Mouse (Mus musculus) kidney, postnatal 25 days (tissue): Measurements from ENCODE around the gene Ascl4.

Experiments used
- DNase-seq, 2 experiments: peaks; one replicate each; pipeline ENCODE4 v3.0.0; 2021; ENCODE audit warnings: mixed read lengths in 2 of 2

The Ascl4 gene

DNA sequence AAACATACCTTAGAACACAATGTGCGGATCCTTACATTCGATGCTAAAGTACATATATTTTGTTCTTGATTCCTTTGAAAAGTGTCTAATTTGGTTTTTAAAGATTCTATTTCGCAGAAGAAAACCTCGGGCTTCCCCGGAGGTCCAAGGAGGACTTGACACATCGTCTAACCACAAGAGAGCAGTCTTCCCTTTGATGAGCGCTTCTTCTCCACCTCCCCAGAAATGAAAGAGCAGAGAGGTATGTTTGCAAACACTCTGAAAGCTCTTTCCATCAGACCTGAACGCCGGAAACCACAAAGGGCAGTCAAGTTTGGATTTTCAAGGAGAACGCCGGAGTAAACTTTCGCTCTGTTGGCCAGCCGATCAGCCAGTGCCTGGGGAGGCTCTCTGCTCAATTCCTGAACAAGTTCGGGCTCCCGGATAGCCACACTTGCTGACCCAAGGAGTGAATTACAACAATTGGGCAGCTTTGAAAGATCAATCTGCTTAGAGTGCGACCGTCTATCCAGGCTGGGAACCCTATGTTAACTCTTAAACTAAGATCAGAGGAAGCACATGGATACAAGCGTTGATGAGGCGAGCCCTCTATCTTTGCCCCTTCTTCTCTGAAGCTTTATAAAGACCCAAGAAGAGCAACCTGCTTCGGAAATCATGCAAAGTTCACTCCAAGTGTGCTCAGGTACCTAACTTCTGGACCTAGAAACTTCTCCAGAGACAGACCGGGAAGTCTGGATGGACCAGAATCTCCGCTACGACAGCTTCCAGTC lies at the start of gene Ascl4:
Ascl4 (plus strand) TSS at position 6 of the 770 bp plus-strand sequence.
- DNase-seq = peak; percentile 22 to 34

DNA sequence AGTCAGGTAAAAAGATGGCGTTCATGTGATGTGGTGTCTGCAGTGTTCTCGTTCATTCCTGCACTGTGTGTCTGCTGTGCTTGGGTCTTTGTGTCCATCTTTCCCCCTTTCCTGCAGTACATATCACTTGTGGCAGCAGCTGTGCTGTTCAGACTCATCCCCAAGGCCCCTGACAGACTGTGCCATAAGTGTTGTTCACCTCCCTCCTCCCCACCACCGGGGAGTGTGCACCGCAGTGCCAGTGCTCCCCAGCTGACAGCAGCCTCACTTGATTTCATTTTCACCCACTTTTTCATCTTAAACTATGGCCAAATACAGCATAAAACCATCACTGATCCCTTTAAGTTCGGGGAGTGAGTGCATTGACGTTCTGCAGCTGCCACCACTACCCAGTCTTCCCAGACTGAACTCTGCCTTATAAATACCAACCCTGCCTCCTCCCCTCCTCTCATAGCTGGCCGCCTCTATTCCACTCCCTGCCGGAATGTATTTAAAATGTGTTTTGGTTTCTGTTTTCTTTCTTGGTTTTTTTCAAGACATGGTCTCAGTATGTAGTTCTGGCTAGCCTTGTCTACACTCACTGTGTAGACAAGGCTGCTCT lies 47.5 kb upstream of the Ascl4 start:
- no peak for DNase-seq

DNA sequence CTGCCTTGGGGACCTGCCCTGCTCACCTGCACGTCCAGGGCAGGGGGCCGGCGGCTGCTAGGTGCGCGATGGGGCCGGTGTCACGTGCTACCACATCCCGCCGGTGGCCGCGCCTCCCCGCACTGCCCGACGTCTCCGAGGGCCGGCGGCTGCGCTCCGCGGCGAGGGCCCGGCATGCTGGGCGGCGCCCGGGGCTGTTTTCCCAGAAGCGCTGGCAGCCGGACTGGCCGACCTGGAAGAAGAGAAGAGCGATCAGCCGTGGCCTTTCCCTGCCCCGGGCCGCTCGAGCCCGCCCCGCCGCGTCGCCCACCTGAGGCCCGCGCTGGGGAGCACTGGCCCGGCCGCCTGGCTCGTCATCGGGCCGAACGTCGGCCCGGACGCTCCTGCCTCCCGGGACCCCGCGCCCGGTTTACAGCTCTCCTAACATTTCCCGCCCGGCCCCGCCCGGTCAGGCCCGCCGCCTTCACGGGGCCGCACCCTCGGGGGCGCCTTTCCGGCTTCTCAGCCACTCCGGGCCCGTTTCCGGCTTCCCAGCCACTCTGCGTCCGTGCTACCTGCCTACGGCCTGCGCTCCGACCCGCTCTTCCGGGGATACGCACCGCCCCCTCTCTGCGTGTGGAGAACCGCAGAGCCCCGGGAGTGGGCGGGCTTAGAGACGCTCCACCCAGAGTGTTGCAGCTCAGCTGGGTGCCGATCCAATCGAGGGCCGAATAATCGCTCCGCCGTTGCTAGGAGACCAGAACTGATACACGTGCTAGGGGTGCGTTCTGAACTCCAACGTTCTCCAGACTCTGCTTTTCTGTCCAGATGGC lies 10.8 kb upstream of the Ascl4 start, which contains the start of gene Prdm4:
Prdm4 (minus strand) TSS at position 645 of the 812 bp plus-strand sequence.
- DNase-seq = peak; percentile 98 to 100

DNA sequence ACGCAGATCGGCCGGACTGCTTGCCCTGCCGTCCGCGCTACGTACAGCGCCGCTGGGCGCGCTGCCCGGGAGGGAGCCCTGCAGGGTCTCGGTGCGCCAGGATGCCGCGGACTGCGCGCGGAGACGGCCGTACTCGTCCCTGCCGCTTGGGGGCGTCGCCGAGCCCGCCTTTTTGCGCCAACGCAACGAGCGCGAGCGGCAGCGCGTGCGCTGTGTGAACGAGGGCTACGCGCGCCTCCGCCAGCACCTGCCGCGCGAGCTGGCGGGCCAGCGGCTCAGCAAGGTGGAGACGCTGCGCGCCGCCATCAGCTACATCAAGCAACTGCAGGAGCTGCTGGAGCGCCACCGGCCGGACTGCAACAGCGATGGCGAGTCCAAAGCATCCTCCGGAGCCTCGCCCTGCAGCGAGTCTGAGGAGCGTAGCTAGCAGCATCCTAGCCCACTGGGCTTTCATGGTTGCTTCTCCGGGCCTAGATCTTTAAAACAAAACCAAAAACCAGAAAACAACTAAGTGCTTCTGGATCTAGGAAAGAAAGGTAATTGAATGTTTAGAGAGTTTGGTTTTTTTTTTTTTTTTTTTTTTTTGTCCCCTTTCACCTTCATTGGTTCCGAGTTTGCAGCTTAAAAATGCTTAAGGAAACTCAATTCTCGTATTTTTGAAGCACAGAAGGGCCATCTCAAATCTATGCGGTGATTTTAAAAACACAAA lies 1.2 kb downstream of the Ascl4 start:
- DNase-seq = peak; percentile 71 to 89

DNA sequence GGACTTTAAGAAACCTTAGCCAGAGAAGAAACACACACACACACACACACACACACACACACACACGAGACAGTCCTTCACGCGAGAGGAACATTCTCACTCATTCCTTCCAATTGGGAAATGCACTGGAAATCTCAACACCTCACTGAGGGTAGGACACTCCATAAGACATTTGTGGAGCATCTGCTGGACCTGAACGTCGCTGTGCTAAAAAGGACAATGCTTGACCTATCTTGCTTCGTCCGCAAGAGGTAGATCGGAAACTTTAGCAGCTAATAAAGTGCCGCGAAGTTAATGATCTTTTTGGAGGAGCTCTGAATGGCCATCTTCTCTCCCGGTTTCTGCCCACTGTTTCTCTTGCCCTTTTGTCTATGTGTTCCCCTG lies 1.7 kb downstream of the Ascl4 start:
- DNase-seq = no peak

DNA sequence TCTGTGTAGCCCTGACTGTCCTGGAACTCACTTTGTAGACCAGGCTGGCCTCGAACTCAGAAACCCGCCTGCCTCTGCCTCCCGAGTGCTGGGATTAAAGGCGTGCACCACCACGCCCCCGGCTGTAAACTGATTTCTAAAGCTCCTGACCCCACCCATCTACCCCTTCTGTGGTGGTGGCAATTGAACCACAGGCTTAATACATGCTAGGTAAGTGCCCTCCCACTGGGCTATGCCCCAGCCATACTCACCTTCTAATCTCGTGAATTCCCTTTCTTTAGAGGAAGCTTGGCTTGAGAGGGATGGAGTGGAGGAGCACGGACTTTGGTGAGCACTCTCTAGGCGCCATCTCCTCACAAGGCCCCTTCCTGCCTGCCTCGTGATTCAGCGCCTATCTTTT lies 2.5 kb downstream of the Ascl4 start:
- no peak for DNase-seq

DNA sequence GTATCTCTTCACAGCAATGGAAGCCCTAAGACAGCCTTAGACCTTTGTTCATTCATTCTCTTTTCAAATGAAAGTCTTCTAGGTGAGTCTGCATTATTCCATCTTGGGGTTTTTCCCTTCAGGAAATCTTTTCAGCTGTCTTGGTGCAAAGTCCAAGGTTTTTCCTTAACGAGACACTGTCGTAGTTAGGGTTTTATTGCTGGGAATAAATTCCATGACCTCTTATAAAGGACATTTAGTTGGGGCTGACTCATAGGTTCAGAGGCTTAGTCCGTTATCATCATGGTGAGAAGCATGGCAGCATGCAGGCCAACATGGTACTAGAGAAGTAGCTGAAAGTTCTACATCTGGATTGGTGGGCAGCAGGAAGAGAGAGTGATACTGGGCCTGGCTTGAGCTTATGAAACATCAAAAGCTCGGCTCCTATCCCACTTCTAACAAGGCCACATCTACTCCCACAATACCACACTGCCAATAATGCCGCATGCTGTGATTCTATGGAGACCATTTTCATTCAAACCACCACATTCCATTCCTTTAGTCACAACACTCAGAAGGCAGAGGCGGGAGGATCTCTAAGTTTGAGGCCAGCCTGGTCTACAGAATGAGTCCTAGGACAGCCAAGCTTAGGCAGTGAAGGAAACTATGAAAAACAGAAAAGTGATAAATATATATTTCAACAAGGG lies 8.9 kb downstream of the Ascl4 start:
- DNase-seq = no peak

DNA sequence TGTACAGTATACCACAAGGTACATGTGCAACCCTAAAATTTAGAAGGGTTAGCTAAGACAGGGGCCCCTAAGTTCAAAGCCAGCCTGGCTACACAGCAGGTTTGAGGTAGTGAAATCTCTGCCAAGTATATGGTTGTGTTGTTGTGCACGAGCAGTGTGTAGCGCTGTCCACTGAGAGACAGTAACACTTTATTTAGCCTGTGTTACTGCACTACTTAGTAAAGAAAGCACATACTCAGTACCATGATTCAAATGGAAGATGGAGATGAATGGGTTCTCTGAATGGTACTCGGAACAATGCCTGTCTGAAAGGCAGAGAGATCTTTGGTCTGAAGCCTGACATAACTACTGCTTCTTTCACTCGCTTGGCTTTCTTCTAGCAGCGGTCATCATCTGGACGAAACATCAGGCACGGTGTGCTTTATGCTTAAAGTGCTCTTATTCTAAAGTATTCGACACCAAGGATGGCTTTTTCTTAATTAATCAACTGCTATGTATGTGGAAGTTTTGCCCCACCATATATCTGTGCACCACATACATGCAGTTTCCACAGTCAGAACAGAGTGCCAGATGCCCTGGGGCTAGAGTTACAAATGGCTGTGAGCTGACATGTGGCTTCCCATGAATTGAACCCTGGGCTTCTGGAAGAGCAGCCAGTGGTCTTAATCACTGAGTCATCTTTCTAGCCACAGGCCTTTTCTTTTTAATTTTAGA lies 21.2 kb downstream of the Ascl4 start:
- no peak for DNase-seq

DNA sequence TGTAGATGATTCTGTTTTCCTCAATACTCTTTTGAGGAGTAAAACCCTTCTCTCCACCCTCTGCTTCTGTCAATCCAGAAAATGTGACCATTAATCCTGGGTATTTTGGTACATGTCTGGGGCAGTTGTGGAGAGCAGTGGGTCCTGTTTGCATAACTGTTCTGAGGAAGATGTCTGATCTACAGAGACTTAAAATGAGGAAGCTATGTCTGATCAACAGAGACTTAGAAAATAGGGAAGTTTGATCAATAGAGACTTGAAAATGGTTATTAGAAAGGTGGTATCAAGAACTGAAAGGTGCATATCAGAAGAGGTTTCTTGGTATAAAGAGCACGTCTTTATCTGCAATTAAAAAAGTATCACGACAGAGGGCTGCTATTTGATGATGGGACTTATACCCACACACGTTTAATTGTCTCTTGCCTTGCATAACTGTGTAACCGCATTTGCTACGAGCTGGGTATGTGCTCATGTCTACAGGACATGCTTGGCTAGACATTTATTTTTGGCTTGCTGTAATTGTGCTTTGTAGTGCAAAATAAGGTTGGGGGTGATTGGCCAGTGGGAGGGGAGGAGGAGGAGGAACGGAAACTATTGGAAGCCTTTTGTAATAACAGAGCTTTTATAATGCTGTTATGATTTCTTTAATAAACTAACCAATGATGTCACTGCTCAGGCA lies 24.4 kb downstream of the Ascl4 start:
- no peak for DNase-seq

DNA sequence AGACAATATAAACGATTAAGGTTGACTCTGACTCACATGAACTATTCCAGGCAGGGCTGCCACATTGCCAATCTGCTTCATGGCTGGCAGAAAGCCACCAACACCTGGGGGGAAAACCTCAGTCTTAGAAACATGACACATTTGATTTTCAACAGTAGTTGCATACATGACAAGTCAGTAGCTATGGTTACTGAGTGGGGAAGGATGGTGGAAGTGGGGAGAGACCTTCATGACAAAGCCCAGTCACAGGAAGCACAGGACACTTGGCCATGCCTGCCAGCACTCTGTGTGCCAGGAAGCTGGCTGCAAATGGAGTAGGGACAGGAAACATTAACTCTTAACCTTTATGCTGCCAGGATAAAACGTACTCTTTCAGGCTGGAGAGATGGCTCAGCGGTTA lies 25.9 kb downstream of the Ascl4 start:
- peak; percentile 9 to 62 for DNase-seq

DNA sequence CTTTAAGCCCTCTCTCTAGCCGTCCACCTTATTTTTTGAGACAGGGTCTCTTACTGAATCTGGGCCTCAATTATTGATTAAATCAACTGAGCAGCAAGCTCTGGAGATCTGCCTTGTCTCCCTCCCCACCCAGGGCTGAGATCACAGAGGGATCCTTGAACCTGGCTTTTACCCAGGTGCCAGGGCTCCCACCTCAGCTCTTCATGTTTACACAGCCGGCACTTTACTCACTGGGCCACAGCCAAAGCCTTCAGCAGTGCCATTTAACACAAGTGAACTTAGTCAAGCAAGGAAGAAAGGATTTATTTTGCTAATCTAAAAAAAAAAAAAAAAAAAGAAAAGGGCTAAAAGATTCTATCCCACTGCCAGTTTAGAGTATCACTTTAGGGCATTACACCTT lies 26.9 kb downstream of the Ascl4 start:
- DNase-seq = peak; percentile 41 to 46

DNA sequence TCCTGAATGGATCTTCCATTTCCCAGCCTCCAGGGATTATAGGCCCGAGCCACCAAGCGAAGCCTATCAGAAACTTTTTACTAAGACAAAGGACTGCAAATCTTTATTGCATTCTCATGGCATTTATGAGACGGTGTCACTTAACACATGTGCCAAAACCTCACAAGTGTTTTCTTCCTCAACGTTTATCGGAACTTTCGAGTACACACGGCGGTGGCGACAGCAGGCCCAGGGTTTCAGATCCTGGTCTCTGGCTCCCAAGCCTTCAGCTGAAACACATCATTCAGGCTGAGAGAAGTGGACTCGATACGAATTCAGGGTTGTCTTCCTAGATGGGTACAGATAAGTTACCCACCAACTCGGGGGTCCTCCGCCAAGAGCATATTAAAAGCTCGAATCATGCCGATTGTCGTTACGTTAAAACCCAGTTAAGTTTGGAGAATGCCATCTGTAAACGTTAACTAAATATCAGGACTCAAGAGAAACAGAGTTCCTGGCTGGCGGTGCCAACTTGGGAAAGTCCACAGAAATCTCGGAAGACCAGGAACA lies 29.5 kb downstream of the Ascl4 start:
- DNase-seq = no peak

DNA sequence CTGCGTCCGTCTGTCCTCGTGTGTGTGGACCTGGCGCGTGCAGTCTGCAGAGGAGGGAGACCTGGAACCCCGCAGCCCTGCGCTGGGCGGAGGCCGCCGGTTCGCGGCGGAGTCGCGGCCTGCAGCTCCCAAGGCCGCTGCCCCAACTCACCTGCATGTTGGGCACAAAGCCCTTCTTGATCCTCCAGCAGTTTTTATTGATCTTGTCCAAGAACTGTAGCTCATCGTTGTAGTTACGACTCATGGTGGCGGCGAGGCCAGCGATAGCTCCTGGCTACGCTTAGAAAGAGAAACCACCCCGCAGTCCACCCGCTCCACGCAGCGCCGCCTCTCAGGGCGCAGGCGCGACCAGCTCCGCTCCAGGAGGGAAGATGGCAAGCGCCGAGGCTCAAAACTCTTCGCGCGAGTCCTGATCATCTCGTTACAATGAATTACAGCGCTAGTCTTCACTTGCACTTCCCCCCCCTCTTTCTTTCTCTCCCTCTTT lies 30.0 kb downstream of the Ascl4 start, which contains the start of gene Rtcb:
Rtcb (minus strand) TSS at position 360 of the 487 bp plus-strand sequence.
- peak; percentile 97 to 98 for DNase-seq

DNA sequence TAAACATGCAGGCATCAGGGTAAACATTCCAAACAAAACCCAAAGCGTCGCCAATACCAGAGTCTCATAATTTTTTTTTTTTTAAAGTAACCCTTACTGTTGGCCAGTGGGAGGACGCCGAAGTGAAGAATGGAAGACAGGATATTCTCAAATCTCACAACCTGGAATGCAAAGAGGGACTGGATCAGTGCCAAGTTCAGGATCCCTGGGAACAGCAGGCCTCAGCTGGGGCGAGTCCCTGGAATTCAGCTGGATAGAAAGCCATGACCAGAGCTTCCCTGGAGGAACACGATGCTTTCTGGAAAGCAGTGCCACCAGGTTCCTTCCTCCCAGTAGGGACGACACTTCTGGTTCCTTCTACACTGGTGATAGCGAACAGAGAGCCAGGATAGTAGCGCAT lies 35.4 kb downstream of the Ascl4 start:
- no peak for DNase-seq

DNA sequence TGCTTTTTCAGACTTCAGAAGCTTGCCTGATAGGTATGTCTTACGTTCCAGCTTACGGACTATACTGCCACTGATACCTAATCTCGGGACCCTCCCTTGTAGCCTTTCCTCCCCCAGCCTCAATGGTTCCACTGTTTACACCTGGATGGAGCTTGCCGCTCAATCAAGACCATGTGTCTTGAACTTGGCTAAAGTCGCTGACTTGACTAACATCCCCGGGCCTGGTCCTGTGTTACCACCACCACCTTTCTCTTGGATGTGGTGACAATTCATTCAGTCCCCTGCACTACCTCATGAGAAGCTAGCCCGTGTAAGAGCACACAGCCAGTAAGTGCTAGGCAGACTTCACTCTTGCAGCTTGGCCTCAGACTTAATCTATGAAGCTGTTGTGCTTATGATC lies 36.8 kb downstream of the Ascl4 start:
- DNase-seq = no peak

DNA sequence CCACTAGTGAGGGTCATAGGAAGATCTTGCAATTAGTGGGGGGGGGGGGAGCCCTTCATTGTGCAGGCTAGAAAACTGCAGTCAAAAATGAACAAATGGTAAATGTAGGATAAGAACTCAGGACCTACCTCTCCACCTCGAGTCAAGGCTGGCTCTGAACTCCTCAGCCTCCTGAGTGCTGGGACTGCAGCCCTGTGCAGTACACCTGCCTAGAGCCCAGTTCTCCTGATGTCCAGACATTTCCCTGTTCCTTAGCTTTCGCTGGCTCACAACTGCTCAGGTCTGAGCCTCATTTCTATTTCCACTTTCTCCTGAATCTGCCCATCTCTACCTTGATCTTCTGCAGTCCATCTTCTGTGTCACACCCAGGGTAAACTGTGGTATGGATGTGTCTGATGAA lies 39.0 kb downstream of the Ascl4 start:
- DNase-seq = no peak

DNA sequence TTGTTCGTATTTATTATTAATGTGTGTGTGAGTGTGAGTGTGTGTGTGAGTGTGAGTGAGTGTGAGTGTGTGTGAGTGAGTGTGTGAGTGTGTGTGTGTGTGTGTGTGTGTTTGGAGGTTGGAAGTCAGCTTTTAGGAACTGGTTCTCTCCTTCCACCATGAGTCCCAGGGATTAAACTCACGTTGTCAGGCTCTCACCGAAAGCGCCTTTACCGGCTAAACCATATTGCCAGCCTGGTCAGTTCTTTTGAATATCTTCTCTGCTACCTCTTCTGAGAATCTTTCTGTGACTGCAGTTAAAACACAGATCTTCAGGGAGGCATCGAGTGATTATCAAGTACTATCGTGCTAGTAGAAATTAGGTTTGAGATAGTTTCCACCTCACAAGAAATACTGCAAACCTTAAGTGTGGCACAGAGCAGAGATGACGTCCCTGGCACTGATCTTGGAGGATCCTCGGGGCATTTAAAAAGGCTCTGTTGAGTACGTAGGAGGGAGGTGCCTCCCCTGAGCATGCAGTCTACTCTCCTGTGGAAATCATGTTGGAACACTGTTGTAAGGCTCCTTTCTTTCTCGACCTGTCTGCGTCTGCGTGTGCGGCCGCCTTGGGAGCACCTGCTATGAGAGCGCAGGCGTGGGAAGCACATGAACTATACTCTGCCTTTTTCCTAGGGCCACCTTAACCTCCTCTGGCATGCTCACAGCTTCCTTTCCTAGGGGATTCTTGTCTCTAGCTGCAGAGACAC lies 40.1 kb downstream of the Ascl4 start:
- no peak for DNase-seq

DNA sequence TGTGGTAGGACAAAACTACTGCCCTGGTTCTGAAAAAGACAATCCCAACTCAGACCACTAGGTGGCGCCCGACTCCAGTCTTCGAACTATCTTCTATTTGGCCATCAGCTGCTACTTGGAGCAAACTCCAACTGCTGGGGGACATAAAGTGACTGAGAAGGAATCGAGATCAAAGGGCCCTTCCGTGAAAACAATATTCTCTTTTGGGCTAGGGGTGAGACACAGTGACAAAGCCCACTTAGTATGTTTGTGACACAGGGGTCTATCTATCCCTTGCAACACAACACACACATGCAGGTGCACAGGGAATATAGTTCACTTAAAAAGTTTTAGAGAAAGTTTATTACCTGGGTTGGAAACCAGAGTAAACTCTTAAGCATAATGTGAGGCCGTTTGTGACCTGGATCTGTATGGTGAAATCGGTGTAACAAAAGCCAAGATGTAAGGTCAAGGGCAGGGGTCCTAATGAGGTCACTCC lies 40.7 kb downstream of the Ascl4 start:
- DNase-seq = peak; percentile 86 to 92

DNA sequence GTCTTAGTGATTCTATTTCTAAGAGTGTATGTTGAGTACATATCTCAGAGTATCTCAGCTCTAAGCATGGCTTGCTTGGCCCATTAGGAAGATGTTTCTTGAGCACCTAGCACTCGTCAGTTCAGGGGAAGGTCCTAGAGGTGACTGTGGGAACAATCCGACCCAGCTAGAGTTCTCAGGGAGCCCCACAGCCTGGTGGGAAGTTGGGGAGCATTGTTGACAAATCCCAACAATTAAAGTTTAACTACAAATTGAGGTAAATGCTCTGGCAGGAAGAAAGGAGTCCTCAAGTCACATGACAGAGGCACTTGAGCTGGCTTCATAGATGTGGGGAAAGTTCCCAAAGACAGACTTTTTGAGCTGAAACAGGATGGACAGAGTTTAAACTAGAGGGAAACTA lies 41.2 kb downstream of the Ascl4 start:
- DNase-seq = peak in 1 of 2 experiments; percentile 18
